Mouse (Mus musculus) CD4-positive, CD25-positive, alpha-beta regulatory T cell (primary cell): Measurements from ENCODE around the gene Gm21725. TPM values are rescaled to one million over a fixed set of nuclear protein-coding genes. Genes with fewer than 3 reads are reported as not detected.

Experiments
- polyA plus RNA-seq: library from polyadenylated mRNA; unstranded; fragments of 100-300 nt; shearing (Covaris generic); gene quantifications from one replicate; pipeline ENCODE4 v1.2.1, GENCODE M21; 2017

Gene Gm21725
- polyA plus RNA-seq = not detected

GRCm38 (mm10) chrY:13348963-13349362 is at the start of gene Gm21725:
TSS of gene Gm21725 (minus strand) at chrY:13349063.

Other genes with a start within 250 kb of the Gm21725 start
- not detected for gene Gm21891, start 215.6 kb downstream of the Gm21725 start, polyA plus RNA-seq
- not detected for gene Gm21425, start 187.1 kb downstream of the Gm21725 start, polyA plus RNA-seq
- not detected for gene Gm21828, start 125.1 kb downstream of the Gm21725 start, polyA plus RNA-seq
- gene Gm21440, start 96.7 kb downstream of the Gm21725 start, polyA plus RNA-seq = not detected
- not detected for gene Gm21454, start 96.6 kb downstream of the Gm21725 start, polyA plus RNA-seq
- gene Gm21866, start 116.5 kb upstream of the Gm21725 start, polyA plus RNA-seq = not detected
- not detected for gene Gm20773, start 145.0 kb upstream of the Gm21725 start, polyA plus RNA-seq